Mouse (Mus musculus) adipocyte (in vitro differentiated cells): ENCODE measurements at regions not wholly inside any gene's neighbourhood (a gene's known extent, or its start where the extent isn't known, plus 50 kb on each side); places are given as distances from the start of the nearest gene placed in this dataset.
A peak's percentile ranks its signal among the peaks of the same experiment; 100 is the strongest.

Source experiments
- DNase-seq: peaks from one replicate; pipeline ENCODE4 v3.0.0-alpha.2; 2016; ENCODE audit warnings: low spot score

DNA sequence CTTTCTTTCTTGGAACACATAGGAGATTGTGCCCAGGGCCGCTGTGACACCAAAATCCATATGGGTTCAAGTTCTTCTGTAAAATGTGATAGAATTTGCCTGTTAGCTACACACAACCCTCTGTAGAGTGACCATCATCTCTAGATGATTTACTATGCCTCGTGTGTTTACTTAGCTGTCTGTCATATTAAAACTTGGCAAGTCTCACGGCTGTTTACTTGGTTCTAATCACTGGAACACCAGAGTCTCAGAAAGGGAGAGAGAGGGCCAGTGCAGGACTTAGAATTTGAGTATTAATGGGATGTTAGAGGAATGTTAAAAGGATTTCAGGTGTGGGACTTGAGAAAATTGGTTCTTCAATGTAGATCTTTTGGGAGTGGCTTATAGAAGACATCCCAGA, 248.6 kb upstream of the Gm5148 start:
- DNase-seq: peak; percentile 79

DNA sequence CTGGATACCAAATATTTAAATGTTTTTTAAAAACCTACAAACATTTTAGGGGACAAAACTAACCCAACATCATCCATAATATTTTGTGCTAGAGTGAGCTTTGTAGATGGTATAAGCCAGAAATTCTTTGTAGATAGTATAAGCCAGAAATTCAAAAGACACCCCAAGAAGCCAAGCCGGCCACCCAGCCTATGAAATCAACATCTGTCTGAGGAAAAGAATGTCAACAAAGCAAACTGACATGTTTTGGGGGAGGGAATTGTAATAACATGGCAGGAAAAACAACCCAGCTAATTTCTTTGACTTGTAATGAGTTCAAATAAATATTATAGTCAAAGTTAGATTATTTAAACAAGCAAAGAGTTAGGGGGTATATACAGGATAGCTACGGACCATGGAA, 246.9 kb upstream of the Gm5148 start:
- no peak for DNase-seq

DNA sequence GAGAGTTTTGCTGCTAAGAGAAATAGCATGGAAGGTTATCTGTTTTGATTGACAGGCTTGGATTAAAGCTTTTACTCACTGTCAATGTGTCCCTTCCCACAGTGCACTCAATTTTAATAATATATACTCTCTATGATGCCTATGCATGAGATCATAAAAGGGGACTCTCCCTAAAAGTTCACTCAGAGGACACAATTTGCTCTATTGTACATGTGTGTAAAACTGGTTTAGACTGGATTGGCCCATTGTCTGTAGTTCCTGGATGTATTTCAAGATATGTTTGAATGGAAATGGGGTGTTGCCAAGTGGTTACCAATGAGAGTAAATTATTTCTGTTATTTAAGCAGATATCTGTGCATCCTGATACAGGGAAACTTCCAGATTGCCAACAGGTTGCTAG, 244.4 kb upstream of the Gm5148 start:
- no peak for DNase-seq

DNA sequence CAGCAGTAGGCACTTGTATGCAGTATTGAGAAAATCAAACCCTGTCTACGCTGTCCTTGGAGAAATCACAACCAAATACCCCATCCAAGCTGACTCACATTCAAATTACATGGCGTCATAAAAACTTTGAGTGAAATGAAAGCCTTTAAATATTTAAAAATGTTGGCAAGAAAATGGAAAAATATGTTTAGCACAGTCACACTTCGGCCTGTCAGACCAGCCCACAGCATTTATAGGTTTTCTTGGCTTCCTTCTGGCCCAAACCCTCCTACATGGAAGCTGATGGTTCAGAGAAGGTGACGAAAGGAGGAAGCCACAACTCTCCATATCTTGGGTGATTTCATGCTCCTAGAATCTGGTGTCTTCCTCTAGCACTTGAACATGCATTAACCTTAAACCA, 240.9 kb upstream of the Gm5148 start:
- DNase-seq: no peak

DNA sequence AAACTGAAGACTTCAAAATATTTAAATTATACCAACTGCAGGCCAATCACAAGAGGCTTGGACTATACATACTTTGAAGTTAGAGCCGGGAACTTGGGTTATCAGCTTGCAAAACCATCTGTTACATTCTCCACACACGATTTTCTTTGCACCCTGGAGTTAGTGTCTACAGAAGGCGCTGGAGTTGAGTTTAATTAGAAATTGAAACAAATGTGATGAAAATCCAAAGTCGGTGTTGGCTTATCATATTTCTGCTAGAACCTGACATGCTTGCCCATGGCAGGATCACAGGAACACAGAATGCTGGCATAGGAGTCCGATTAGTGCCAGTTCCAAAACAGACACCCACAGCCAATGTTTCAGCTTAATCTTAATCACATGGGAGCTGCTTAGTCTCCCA, 239.8 kb upstream of the Gm5148 start:
- DNase-seq: no peak

GRCm38 (mm10) chr3:37962811-37963210, 238.5 kb upstream of the Gm5148 start:
- DNase-seq: no peak

- DNase-seq: no peak
These were observed 237.9 kb upstream of the Gm5148 start for GRCm38 (mm10) chr3:37962043-37962810.

DNA sequence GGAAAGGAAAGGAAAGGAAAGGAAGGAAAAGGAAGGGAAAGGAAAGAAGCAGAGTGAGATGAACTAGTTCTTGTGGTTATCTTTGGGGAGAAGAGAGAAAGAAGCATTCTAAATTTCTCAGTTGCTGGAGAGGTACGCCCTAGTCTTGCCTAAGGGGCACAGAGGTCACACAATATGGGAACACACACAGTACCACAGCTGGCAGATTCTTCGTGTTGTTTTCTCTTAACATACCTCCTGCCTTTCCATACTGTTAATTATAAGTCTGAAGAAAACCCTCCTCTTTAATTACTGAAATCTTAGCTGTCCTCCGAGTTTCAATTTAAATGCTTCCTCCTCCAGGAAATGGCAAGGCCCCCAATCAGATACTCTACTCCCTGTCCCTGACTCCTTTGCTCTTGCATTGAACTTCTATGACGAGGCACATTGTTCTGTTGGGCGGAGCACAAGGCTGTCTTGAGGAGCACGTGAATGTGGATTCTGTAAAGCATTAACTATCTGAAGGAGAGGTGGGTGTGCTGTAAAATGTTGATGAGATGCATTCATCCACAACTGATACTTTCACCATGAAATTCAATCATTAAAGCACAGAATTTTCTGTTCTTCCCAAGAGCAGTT, 234.2 kb upstream of the Gm5148 start:
- no peak for DNase-seq

DNA sequence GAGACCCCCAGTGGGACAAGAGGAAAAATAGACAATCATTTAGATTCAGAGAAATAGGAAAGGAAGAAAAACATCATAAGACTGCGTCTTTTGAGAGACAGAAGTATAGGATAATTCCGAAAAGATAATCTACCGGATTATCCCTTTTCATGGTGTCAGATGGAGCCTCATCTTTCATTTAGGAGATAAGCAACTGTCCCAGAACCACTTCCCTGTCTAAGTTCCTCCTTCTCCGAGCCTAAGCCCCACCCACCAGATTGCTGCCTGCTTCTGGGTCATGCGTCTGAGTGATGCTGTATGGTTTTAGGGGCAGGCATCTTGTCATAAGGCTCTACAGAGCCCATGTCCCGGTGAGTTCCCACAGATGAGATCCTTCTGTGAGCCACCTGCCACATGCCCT, 232.3 kb upstream of the Gm5148 start:
- no peak for DNase-seq

GRCm38 (mm10) chr3:37952891-37953290, 228.6 kb upstream of the Gm5148 start:
- DNase-seq: peak; percentile 82

DNA sequence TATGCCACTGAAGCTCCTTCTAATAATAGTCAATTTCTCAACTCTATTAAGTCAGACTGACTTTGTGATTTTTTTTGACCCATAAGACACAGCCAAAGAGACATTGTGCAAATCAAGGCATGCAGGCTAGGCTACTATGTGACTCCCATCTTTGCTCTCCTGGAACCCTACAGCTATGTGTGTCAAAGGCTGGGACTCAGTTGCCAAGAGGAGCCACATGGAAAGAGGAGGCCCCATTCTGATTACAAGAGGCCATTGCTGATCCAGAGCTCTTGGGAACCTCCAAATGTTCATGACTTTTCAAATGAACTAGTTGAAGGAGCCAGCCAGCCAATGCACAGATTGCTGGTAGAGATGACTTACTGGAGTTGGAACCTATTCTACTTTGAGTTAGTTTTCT, 228.0 kb upstream of the Gm5148 start:
- peak; percentile 81 for DNase-seq

DNA sequence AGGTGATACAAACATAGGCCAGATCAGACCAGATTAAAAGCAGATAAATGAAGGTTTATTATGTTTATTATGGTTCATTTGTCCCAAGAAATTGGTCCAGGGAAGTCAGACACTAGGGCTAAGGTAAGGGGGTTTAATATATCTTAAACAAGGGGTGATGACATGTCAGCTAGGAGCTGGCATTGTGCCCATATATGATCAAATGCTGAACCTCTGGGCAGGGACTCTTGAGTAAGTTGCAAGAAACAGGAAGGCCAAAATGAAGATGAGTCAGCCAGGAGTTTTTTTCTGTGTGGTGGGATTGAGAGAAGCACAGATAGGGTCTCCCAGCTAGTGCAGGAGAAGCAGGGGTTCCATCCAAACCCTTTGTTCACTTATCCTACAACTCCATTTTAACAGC, 219.4 kb upstream of the Gm5148 start:
- no peak for DNase-seq

- DNase-seq: no peak
These were observed 215.7 kb upstream of the Gm5148 start for GRCm38 (mm10) chr3:37940016-37940415.

- no peak for DNase-seq
These were observed 214.6 kb upstream of the Gm5148 start for GRCm38 (mm10) chr3:37938870-37939269.

GRCm38 (mm10) chr3:37938284-37938596, 213.9 kb upstream of the Gm5148 start:
- peak; percentile 49 for DNase-seq

DNA sequence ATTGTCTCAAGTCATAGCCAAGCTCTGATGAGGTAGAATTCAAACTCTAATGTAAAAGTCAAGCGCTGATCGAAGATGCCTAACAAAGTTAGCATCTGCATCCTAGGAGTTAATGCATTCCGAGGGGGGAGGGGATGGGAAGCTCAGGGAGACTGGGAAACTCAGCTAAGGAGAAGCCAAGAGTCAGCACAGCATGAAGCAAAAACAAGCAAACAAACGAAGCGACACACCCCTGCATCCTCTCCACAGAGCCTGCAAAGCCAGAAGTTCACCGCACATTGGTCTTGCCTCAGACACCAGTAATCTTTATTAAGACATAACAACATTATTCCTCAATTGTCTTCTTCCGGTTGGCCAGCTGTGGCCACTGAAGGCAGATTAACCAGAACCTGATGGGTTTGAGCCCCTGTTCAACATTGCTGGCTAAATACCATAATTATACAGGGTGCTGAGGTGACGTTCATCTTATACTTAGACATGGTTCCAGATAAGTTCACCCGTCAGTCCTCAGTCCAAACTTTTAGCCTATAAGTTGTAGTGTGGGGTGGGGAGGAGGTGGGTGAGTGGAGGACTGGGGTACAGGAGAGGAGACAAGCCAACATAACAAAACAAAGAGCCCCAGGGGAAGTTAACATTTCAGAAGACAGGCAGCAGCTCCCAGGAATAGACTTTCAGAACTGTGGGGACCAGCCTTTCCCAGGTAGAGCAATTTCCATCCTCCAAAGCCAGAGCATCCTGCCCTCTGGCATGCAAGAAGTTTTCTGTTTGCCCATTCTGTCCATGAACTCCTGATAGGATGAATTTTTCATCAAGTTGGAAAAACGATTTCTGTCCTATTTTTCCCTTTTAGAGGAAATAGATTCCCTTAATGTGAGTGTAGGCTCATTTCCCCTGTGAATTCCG, 213.3 kb upstream of the Gm5148 start:
- DNase-seq: no peak

DNA sequence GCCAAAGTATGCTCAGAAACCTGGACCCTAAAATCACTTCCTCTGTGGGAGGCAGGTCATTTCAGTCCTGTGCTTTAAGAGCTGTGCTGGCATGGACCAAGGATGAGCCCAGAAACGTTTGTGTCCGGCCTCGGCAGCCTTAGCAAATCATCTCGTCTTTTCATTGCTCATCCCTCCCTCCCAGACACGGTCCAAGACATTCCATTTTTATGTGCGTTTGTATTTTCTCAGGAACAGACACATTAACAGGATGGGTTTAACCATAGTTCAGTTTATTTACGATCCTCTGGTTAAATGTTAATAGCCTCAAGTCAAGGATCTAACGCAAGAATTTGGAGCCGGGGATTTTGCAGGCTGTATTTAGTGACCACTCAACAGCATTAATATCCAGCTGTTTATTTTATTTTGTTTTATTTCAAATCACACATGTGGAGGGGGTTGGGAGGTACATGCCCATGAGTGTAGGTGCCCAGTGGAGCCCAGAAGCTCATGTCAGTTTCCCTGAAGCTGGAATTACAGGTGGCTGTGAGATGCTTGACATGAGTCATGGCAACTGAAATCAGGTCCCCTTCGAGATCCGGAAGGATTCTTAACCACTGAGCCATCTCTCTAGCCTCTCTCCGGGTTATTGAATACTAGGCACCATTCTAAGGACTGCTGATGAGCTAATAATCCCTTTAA, 212.1 kb upstream of the Gm5148 start:
- DNase-seq: no peak

DNA sequence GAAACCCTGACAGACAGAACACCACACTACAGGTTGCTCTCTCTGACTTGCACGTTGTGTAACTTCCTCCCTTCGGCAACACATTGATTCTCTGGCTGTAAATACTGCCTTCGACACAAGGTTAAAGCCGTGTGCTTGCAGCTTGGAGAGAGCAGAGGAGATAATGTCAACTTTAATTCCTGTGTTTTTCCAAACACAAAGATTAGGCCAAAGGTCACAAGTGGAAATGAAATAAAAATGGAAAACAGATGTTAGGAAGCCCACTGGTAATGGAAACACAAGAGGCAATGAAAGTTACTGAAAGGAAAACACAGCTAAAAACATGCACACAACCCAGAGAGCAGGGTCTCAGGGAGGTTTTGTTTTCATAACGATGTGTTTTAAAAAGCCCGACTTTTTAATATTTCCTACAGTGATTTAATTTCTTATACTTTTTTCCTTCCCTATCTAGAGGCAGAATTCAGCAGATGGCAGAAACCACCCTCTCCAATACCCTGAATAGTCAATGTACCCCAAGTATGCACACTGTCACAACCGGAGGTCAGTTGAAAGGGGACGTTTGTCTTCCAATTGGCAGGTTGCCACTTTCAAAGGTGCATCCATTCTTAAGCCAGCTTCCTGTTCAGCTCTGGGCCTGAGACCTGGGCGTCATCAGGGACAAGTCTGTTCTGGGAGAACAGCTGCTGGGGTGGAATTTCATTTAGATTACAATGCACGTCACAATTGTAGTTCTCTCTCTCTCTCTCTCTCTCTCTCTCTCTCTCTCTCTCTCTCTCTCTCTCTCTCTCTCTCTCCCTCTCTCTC, 210.8 kb upstream of the Gm5148 start:
- DNase-seq: peak; percentile 58

GRCm38 (mm10) chr3:37934236-37934635, 209.9 kb upstream of the Gm5148 start:
- DNase-seq: no peak

DNA sequence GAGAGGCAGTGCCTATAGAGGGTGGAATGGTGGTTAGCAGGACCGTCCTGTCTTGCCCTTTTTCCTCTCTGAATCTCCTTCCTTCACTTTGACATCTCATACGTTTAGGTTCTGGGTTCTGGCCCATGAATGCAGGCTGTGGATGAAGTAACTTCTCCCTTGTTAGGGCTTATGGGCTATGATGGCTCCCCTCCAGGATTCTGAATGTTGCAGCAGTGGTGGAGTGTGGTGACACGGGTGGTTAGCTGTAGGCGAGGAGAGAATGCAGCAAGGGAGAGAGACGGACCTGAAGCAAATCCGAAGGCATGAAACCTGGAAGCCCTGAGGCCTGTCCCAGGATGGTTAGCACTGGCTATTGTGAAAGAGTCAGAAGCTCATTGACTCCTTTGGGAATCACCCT, 204.4 kb upstream of the Gm5148 start:
- DNase-seq: no peak

GRCm38 (mm10) chr3:37919450-37920156, 195.3 kb upstream of the Gm5148 start:
- DNase-seq: no peak
